Mouse (Mus musculus): Measurements from ENCODE around the gene Fbln5.

Fbln5 gene

DNA sequence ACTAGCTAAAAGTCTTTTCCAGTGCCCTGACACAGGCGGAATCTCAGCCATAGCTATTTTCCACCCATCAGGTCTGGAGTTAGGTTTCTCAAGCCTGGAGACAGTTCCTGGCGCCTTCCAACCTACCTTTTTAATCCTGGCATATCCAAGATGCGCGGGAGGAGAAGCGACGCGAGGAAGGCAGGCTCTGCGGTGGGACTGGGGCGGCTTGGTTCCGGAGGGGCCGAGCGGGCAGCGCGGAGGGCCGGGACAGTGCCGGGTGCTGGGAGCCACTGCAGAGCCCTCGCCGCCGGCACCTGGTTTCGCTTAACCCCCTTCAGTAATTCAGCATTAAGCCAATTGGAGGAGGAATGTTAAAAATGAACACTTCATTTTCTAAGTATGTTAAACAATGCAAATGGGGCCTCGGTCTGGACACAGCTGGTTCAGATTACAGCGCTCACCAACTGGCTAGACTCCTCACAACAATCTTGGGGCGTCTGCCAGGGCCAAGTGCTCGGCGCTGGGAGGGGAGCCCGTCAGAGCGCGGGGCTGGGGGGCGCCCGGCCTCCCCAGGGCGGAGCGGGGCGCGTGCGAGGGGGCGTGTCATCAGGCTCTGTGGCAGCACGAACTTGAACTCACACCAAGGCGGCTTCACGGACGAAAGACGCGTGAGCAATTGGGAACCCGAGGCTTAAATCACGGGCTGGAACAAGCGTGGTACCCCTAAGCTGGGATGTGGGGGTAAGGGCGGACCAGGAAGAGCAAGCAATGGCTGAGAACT, at the start of gene Fbln5:
Gene Fbln5 (minus strand): TSS at position 448 of the 763 bp plus-strand sequence.
- DNase-seq, result peak; percentile 77

DNA sequence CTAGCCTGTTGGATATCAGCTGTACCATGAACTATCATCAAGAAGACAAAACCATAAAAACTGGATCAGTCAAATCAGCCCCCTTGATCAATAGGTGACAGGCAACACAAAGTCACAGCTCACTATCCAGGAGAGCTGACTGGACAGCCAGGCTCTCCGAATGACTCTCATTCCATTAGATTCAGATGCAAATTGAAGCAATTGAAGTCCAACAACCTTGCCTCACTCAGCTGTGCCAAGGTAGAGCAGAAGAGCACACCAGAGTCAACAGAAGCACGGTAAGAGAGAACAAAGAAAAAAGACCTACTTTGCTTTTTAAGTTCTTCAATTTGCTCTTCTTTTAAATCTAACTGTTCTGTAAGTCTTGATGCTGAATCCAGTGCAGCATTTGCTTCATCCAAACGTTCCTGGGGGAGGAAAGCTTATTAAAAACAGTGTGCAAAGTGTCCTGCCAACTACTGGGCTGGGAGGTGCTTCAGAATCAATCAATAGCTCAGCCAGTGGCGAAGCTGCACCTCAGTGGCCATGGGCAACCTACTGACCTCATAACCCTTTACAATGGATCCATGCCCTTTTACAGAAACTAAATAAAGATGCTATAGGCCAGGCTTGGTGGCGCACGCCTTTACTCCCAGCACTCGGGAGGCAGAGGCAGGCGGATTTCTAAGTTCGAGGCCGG, 43.6 kb upstream of the Fbln5 start:
- no peak for DNase-seq

DNA sequence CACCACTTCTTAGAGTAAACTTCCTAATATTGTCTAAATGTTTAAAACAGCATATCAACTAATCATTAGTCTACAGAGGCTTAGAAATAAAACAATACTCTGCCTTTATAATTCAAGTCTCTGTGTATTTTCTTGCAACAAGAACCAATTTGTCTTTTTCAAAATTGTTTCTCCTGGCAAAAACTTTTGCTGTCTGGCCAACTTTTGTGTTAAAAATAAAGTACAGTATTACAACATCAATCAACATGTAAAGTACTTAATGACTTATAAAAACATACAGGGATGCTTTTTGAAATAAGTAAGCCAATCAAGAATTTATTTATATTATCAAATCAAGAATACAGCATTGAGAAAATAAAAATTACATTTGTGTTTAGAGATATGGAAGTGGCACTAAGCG, 41.4 kb upstream of the Fbln5 start:
- DNase-seq, result no peak

DNA sequence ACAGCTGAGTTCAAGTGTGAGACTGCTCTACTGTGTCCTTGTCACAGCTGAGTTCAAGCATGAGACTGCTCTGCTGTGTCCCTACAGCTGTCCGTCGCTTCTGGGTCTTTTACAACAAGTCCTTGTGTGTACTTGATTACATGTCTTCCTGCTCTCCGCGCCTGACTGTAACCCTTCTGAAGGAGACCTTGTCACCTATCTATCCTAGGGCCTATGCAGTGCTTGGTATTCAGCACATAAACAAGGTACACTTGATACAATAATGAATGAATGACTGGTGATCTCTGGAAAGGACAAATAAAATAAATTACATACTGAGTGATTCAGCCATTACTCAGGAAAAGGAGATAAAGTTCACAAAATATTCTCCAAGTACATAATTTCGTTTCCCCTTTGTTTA, 39.2 kb upstream of the Fbln5 start:
- no peak for DNase-seq

DNA sequence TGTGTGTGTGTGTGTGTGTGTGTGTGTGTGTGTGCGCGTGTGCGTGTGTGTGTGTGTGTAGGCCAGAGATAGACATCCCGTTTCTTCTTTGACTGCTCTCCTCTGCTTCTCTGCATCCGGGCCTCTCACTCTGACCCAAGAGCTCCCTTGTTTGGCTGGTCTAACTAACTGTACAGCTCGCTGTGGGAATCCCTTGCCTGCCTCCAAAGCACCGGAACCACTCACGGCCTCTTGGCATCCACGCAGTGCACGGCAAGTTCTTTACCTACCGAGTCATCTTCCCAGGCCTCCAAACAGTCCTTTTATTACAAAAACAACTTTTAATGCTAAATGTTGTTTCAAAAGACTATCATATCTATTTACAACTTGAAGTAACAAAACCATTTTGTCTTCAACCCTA, 35.5 kb upstream of the Fbln5 start:
- DNase-seq, result no peak

DNA sequence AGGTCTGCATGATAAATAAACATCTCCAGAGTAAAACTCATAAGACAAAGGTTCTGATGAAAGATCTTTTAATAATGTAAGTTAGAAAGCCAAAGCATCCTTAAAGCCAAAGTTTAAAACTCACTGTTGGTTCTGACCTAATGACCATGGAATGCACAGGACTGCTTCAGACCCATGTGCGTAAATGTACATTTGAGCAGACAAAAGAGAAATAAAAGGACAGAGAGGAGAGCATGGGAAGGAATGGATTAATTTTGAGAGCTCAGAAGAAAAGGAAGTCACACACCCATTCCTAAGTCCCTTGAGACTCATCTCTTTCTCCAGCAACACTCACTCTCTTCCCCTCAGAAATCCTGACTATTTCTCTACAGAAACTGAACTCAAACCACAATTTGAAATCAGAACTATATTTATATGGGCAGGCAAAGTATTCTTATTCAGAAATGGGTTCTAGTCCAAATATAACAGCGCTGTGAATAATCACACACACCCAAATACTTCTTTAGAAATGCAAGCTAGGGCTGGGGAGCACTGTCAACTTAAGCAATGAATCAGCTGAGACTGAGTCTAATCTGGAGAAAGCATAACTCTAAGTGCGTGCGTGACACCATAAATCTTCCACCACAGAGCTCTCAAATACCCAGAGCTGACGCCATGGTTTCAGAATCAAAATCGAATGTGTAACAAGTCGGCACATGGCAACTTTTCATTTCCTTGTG, 33.1 kb upstream of the Fbln5 start:
- DNase-seq, result no peak

DNA sequence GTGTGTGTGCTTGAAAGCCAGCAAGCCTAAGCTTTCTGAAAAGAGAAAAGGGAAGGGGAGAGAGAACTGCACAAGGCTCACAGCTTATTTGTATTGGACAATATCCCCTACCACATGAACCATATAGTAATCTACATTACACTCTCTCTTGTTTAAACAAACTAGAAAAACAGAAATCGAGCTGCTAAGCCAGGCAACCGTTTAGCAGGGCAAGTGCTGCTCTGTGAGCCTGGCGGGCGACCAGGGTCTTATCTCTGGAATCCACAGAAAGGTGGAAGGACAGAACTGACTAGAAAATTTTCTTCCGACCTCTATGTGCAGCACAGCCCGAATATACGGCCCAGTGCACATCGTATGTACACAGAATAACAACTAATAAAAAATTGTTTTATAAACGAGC, 32.5 kb upstream of the Fbln5 start:
- no peak for DNase-seq

DNA sequence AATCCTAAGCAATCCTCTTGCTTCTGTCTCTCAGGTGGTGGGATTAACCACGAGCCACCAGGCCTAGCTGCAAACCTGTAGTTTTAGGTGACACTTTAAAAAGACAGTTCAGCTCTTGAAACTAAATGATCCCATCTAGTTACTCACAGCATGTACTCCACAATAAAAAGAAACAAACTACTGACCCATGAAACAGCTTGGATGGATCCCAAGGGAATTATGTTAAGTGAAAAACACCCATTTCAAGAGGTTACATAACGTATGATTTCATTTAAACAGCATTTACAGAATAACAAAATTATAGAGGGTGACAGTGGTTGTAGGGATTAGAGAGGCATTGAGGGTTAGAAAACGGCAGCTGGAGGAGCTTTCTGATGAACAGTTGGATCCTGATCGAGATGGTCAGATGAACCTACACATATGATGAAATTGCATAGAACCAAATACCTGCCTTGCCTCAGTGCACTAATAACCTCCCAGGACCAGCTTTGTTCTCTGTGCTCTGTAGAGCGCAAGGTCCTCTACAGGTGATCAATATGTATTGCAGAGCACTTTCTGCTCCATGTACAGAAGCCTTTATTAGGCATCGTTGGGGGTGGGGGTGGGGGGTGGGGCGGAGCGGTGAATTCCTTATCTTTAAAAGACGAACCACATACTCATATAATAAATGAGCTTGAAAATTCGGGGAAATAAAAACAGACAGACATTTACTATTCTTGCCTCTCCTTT, 17.9 kb upstream of the Fbln5 start:
- DNase-seq, result no peak

DNA sequence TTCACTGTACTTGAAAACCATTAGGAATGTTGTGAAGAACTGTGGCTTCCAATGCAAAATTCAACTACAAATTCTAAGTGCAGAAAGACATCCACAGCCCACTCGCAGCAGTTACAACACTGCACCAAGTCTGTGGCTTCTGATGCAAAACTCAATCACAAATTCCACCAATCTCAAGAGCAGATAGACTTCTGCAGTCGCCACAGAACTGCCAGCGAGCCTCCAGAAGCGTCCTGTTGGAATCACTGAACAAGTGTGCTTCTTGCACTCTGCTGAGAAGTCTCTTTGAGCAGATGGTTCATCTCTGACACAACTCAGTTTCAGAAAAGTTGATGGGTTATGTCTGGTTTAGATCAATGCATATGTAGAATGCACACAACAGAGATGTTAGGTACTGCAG, 15.9 kb upstream of the Fbln5 start:
- DNase-seq, result no peak

DNA sequence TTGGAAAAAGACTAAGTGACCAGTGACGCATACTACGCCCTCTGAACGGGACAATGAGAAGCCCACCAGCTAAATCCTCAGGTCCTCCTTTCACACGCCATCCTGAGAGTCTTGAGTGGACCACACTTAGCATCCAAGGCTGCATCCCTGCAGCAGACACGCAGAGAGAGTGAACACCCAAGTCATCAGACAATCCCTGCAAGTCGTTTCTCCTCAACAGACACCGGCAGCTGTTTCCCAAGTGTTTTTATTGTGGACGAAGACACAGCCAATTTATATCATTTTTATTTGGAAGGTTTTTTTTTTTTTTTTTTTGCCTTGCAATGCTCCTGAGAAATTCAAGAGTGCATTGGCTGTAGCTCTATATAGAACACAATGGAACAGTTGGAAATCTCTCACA, 14.9 kb upstream of the Fbln5 start:
- DNase-seq, result no peak

DNA sequence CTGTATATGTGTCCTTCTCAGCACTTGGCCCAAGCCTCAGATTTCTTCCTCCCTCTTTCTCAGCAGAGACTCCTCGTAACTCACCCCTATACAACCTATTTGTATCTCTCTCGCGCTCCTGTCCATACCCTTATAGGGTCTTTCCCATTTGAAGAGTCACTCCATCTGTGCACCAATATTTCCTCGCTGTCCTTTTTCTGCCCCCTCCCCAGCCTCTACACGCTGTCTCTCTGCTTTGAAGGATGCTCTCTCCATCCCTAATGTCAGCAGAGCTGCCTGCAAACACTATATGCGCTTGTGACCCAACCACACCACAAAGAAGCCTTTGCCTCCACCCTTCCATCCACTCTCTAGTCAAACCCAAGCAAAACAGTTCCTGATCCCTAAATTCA, 14.3 kb upstream of the Fbln5 start:
- no peak for DNase-seq

DNA sequence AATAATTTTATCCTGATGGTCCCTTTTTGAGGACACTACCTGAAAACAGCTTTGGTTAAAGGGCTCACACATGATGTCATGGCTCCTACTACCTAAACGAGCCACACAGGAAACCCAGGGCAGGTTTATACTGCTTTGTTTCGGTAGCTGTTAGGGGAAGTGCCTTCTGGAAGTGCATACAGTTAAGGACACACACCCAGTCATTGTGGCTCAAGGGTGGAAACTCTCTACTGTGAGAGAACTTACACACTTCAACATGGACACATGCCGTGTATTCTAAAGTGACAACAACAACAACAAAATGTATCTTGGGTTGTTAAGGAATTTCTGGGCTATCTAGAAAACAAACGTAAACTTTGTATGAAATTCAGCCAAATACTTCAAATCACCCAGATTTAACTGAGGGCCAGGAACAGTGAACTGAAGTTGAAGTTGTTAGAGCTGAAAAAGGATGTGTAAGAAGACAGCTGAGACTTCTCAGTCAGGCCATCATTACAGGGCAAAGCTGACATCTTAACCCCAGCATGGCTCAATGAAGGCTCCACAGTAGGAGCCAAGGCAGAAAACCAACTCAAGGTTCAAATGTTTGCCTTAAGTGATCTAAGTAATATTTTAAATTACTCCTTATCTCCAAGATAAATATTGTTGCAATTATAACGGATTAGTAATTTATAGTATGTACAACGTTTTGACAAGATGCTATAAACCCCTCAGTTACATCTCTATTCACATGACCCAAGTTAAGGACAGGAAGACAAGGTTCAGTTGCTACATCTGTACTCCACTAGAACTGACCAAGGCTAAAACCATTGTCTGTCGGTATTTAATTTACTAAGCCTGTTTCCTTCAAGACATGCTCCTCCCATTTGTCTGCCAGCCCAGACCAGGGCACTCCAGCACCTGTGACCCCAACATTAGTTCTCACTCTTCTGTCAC, 13.6 kb upstream of the Fbln5 start:
- DNase-seq, result no peak

DNA sequence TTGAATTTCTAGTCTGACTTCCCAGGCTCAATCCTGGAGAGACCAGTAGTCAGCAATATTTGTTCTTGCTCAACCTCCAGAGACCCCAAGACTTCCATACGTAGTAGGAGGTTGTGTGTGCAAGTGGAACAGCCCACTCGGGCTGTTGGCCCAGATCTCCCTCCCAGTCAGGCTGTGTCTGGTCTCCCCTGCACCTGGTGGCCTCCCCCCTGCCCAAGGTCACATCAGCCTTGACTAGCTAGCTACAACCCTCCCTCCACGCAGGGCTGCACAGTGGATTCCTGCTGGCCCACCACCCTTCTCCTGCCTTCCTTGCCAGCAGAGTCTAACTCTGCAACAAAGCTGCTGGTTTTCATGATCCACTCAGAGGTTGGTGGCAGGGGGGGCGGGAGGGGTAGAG, 12.4 kb upstream of the Fbln5 start:
- no peak for DNase-seq

DNA sequence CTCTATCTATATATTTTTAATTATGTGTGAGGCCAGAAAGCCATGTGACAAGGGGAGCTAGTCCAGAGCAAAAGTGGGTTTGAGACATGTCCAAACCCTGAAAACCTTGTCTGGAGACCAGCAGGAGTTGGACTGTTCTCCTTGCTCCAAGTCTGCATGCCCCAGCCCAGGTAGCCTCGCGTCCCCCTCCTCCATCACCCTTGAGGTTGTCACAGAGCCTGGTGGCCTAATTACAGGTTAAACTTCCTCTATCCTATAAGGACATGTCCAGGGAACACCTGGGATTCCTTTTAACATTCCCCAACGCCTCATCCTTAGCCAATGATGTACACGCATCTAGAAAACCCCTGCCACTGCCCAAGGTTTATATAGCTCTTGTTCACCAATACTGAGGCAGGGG, 4.3 kb upstream of the Fbln5 start:
- no peak for DNase-seq

DNA sequence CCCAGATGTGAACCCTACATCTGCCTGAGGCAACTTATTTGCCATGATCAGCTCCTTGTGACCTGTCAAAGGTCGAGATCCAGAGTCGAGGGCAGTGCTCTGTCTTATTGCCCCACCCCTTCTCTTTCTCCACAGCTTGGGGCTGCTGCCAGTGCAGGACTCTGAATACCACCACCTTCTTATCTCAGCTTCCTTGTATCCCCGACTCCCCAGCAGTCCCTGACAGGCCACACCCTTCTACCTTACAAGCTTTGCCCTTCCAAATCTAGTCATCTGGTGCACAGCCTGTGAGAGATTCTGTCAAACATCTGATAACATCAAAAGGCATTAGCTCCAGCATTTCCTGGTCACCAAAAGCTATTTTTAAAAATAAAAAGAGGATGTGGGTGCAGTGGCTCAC, 2.7 kb upstream of the Fbln5 start:
- no peak for DNase-seq

DNA sequence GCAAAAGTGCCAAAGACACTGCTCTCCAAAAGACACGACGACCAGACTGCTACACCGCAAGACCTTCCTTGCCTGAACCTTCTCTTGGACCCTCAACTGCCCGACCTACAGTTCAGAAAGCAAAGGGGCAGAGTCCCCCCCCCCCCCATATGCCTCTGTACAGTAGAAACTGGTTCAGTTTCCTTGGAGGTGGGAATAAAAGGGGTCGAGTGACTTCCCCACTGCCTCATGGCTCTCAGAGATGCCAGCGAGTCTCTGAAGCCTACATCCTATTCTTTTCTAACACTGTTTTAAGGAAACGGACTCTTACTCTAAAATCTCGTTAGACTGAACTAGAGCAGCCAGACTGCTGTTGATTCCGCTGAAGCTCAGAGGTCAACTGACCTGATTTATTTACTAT, 715 bp upstream of the Fbln5 start:
- no peak for DNase-seq

DNA sequence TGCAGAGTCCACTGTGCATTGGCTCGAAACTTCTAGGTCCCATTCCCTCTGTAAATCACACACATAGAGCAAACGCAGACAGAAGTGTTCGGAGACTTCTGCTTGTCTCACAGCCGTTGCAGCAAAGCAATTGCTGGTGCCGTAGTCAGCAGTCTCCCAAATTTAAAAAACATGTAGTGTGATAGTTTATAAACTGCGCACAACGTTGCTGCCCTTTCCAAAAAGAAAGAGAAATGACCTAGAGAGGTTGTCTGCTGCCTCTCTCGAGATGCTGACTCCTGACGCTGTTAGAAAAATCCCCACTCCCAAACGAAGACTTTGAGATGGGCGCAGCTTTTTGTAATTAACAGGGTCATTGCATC, 628 bp downstream of the Fbln5 start:
- no peak for DNase-seq

DNA sequence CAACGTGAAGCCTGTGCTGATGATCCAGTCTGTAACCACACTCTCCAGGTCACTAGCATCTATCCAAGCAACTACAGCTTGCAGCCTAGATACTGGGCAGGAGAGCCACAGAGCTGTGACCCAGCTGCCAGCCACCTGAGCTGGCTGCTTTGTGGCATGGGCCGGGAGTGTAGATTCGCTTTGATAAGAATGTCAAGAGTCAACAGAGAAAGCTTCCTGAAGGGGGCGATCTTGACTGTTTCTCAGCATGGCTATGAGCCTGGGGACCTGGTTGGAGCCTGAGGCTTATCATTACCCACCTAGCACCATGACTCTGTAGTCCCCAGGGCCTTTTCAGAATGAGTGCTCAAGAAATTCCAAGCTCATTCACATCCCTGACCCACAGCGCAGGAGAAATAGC, 2.0 kb downstream of the Fbln5 start:
- peak; percentile 57 for DNase-seq

DNA sequence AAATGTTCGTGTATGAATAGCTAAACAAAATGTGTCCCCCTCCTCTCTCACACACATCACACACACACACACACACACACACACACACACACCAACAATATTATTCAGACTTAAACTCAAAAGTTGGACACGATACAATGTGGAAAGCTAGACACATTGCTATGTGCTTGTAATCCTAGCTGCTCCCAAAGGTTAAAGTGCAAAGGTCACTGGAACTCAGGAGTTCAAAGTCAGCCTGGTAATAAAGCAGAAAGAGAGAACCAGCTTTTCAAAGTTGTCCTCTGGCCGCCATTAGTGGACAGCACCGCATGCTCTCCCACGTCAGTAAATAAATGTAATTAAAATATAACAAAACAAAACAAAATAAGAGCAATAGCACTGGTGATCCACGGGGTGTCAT, 3.1 kb downstream of the Fbln5 start:
- no peak for DNase-seq

DNA sequence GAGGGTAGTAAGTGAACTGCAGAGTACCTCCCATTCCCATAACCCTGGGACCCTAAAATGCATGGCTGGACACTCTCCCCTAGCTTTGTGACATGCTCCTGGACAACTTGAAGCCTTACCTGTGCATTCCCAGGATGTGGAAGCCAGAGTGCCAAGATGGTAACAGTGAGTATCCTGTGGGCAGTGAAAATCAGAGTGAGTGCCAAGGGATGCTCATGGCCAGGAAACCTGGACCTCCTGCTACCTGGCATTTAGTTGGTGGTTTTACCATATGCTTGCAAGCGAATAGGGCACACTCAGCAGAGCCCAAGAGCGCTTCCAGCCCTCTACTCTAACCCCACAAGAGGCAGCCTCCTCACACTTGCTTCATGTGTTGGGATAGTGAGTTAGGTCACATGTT, 4.4 kb downstream of the Fbln5 start:
- DNase-seq, result no peak

DNA sequence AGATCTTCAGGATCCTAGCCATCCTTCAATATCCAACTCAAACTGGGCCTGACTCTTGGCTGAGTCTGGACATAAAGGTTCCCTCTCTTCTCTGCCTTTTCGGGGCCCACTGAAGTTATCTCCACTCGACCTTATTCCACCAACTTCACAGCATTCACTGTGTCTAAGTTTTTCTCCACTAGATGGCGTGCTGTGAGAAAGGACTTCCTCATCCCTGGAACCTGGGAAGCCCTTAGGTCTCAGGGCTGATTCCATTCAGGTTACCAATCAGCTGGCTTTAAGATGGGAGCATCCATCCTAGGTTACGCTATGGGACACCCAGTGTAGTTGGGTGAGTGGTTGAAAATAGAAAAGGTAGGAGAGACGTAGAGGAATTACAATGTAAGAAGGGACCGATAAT, 7.7 kb downstream of the Fbln5 start:
- DNase-seq, result peak; percentile 47

DNA sequence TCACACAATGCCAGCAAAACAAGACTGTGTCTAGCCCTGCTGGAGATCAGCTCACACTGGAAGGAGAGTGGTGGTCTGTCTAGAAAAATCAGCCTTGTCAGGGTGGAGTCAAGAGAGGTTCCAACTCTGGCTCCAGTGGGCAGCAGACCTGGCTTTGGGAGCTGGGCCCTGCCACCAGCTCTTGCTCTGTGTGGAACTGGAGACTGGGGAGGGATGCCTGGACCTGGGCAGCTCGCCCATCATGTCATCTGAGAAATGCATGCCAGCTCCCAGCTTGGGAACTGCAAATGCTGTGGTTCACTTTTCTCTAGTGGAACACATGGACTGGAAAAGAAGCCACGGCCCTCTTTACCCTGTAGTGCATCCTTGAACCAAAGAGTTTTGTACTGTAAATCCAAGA, 8.3 kb downstream of the Fbln5 start:
- no peak for DNase-seq

Data from embryo, embryonic 11 days (tissue).